Mouse (Mus musculus) liver, embryonic 15.5 days (tissue): Measurements from ENCODE around the gene Tmem207. TPM values are rescaled to one million over a fixed set of nuclear protein-coding genes. Genes with fewer than 3 reads are reported as not detected.
"Not testable (repeated sequence)": the region's sequence is repeated elsewhere in the genome, so short reads cannot be mapped to it uniquely, and the experiment has no call there.

Source experiments
- ATAC-seq: fragments of 200-750 bp; cut with Nextera tagmentation; 2 replicates; pipeline ENCODE4 v1.8.0; 2017; ENCODE audit warnings: moderate number of reproducible peaks, mild to moderate bottlenecking, moderate library complexity; ENCODE audit not compliant: insufficient read depth
- H3K27ac ChIP-seq: fragments of 300-500 bp; sonication (generic); replicated peaks from 2 replicates; pipeline ENCODE4 v1.5.1; 2015; ENCODE audit warnings: mild to moderate bottlenecking, inconsistent platforms
- H3K27me3 ChIP-seq: fragments of 300-500 bp; sonication (generic); 2 replicates; pipeline ENCODE4 v1.6.1; 2015; ENCODE audit warnings: mild to moderate bottlenecking, inconsistent platforms
- H3K36me3 ChIP-seq: fragments of 300-500 bp; sonication (generic); replicated peaks from 2 replicates; pipeline ENCODE4 v1.6.1; 2015; ENCODE audit warnings: moderate library complexity, mild to moderate bottlenecking, inconsistent platforms
- H3K4me1 ChIP-seq: fragments of 300-500 bp; sonication (generic); replicated peaks from 2 replicates; pipeline ENCODE4 v1.6.1; 2015; ENCODE audit warnings: inconsistent platforms
- H3K4me2 ChIP-seq: fragments of 300-500 bp; sonication (generic); 2 replicates; pipeline ENCODE4 v1.6.1; 2015; ENCODE audit warnings: moderate library complexity, mild to moderate bottlenecking, inconsistent platforms
- H3K4me3 ChIP-seq: fragments of 300-500 bp; sonication (generic); replicated peaks from 2 replicates; pipeline ENCODE4 v1.5.1; 2015; ENCODE audit warnings: mild to moderate bottlenecking, inconsistent platforms
- H3K9ac ChIP-seq: fragments of 300-500 bp; sonication (generic); 2 replicates; pipeline ENCODE4 v1.6.1; 2015; ENCODE audit warnings: moderate library complexity, mild to moderate bottlenecking, inconsistent platforms
- H3K9me3 ChIP-seq: fragments of 300-500 bp; sonication (generic); replicated peaks from 2 replicates; pipeline ENCODE4 v1.6.1; 2016; ENCODE audit warnings: inconsistent platforms
- WGBS: fragments of 180-500 bp; shearing (Covaris S2); methylation state at CpG from one replicate; pipeline ENCODE4 v1.1.7; 2015; ENCODE audit warnings: mixed read lengths; ENCODE audit not compliant: insufficient replicate concordance; 5-methylcytosine and 5-hydroxymethylcytosine counted together
- polyA plus RNA-seq: library from polyadenylated mRNA; unstranded; fragments of >200 nt; fragmentation: Nextera tagmentation; extraction: Ambion mirVana; gene quantifications from 2 replicates; pipeline ENCODE4 v1.2.1, GENCODE M21; 2015

Gene Tmem207
- polyA plus RNA-seq, 1 experiment from 2014 or later = not detected

GRCm38 (mm10) chr16:26530451-26530850 lies 3.9 kb upstream of the Tmem207 start:
- no peak overlapping the region for H3K4me3 ChIP-seq
- no peaks in the 10 kb centered on the region for H3K4me1 ChIP-seq
- no peak overlapping the region for H3K9ac ChIP-seq
- H3K27ac ChIP-seq = no peak overlapping the region
- H3K36me3 ChIP-seq = no peaks in the 10 kb centered on the region
- no peak for ATAC-seq
- H3K9me3 ChIP-seq = no peaks in the 10 kb centered on the region
- H3K4me2 ChIP-seq = no peak overlapping the region
- H3K27me3 ChIP-seq = no peaks in the 10 kb centered on the region
- 70% methylated on average over 1 of the region's 1 CpGs for WGBS

- Histone ChIP-seq H3K4me1 (no peaks in the 10 kb centered on the region), H3K27me3 (no peaks in the 10 kb centered on the region), H3K4me3 (no peak overlapping the region), H3K9ac (no peak overlapping the region), H3K36me3 (no peaks in the 10 kb centered on the region), H3K4me2 (no peak overlapping the region), H3K27ac (no peak overlapping the region), H3K9me3 (no peaks in the 10 kb centered on the region)
- WGBS = 66% methylated on average over 10 of the region's 10 CpGs
- no peak for ATAC-seq
These were observed 1.5 kb upstream of the Tmem207 start for GRCm38 (mm10) chr16:26527931-26528666.

- H3K27me3 ChIP-seq = no peaks in the 10 kb centered on the region
- no peaks in the 10 kb centered on the region for H3K36me3 ChIP-seq
- no peaks in the 10 kb centered on the region for H3K9me3 ChIP-seq
- H3K27ac ChIP-seq = no peak overlapping the region
- H3K4me1 ChIP-seq = no peaks in the 10 kb centered on the region
- no peak for ATAC-seq
- no peak overlapping the region for H3K4me2 ChIP-seq
- no peak overlapping the region for H3K4me3 ChIP-seq
- no peak overlapping the region for H3K9ac ChIP-seq
- WGBS = 50% methylated on average over 5 of the region's 5 CpGs
These were observed 737 bp downstream of the Tmem207 start for GRCm38 (mm10) chr16:26525832-26526231.

GRCm38 (mm10) chr16:26519596-26519995 lies 7.0 kb downstream of the Tmem207 start:
- H3K4me1 ChIP-seq = no peaks in the 10 kb centered on the region
- ATAC-seq = no peak
- H3K9me3 ChIP-seq = no peaks in the 10 kb centered on the region; the same call in 1 of the 2 replicates
- H3K4me3 ChIP-seq = no peak overlapping the region
- no peak overlapping the region for H3K4me2 ChIP-seq
- H3K27me3 ChIP-seq = no peaks in the 10 kb centered on the region
- H3K27ac ChIP-seq = no peak overlapping the region
- 34% methylated on average over 2 of the region's 2 CpGs for WGBS
- H3K9ac ChIP-seq = no peak overlapping the region
- no peaks in the 10 kb centered on the region for H3K36me3 ChIP-seq

GRCm38 (mm10) chr16:26504961-26505360 lies 21.6 kb downstream of the Tmem207 start:
- no peak overlapping the region for H3K4me3 ChIP-seq
- no peak overlapping the region for H3K27ac ChIP-seq
- H3K27me3 ChIP-seq = no peaks in the 10 kb centered on the region
- no peaks in the 10 kb centered on the region for H3K9me3 ChIP-seq
- H3K4me2 ChIP-seq = no peak overlapping the region
- no peaks in the 10 kb centered on the region for H3K36me3 ChIP-seq
- H3K4me1 ChIP-seq = no peaks in the 10 kb centered on the region
- ATAC-seq = no peak
- 57% methylated on average over 4 of the region's 4 CpGs for WGBS
- no peak overlapping the region for H3K9ac ChIP-seq

GRCm38 (mm10) chr16:26500738-26501137 lies 25.8 kb downstream of the Tmem207 start:
- H3K4me3 ChIP-seq = no peak overlapping the region
- no peaks in the 10 kb centered on the region for H3K36me3 ChIP-seq
- H3K4me2 ChIP-seq = no peak overlapping the region
- no peaks in the 10 kb centered on the region for H3K27me3 ChIP-seq
- no peak overlapping the region for H3K9ac ChIP-seq
- 63% methylated on average over 3 of the region's 3 CpGs for WGBS
- no peak for ATAC-seq
- no peak overlapping the region for H3K27ac ChIP-seq
- no peaks in the 10 kb centered on the region for H3K4me1 ChIP-seq
- H3K9me3 ChIP-seq = no peaks in the 10 kb centered on the region

- 75% methylated on average over 3 of the region's 3 CpGs for WGBS
- H3K4me1 ChIP-seq, H3K27me3 ChIP-seq, H3K27ac ChIP-seq, H3K36me3 ChIP-seq, ATAC-seq, H3K4me2 ChIP-seq, H3K9me3 ChIP-seq, H3K9ac ChIP-seq, H3K4me3 ChIP-seq: not testable (repeated sequence)
These were observed 26.9 kb downstream of the Tmem207 start for GRCm38 (mm10) chr16:26499705-26500104.

- WGBS = 6% methylated on average over 2 of the region's 2 CpGs
- Histone ChIP-seq H3K9ac (no peak overlapping the region), H3K27me3 (no peaks in the 10 kb centered on the region), H3K4me3 (no peak overlapping the region), H3K4me2 (no peak overlapping the region), H3K36me3 (no peaks in the 10 kb centered on the region), H3K27ac (no peak overlapping the region), H3K4me1 (no peaks in the 10 kb centered on the region), H3K9me3 (no peaks in the 10 kb centered on the region)
- ATAC-seq = no peak
These were observed 30.8 kb downstream of the Tmem207 start for GRCm38 (mm10) chr16:26495721-26496120.

GRCm38 (mm10) chr16:26471254-26471653 lies 55.3 kb downstream of the Tmem207 start:
- 56% methylated on average over 4 of the region's 4 CpGs for WGBS
- Histone ChIP-seq H3K4me2 (no peak overlapping the region), H3K9ac (no peak overlapping the region), H3K4me3 (no peak overlapping the region), H3K27me3 (no peaks in the 10 kb centered on the region), H3K4me1 (no peaks in the 10 kb centered on the region), H3K27ac (no peak overlapping the region), H3K9me3 (no peaks in the 10 kb centered on the region), H3K36me3 (no peaks in the 10 kb centered on the region)
- ATAC-seq = no peak

- H3K36me3 ChIP-seq = no peaks in the 10 kb centered on the region
- ATAC-seq = no peak
These were observed 60.0 kb downstream of the Tmem207 start for GRCm38 (mm10) chr16:26466535-26466934.

GRCm38 (mm10) chr16:26462835-26463234 lies 63.7 kb downstream of the Tmem207 start, which contains the start of gene Cldn16:
Gene Cldn16 (plus strand): TSS chr16:26463135.
- Histone ChIP-seq H3K4me2 (no peak within 1 kb of the TSS), H3K9ac (no peak within 1 kb of the TSS), H3K36me3 (no peaks in the 10 kb centered on the region), H3K4me3 (no peak within 1 kb of the TSS), H3K27ac (no peak within 1 kb of the TSS), H3K27me3 (no peaks in the 10 kb centered on the region), H3K4me1 (no peaks in the 10 kb centered on the region), H3K9me3 (no peaks in the 10 kb centered on the region)
- ATAC-seq = no peak
- 69% methylated on average over 7 of the region's 7 CpGs for WGBS

More at GRCm38 (mm10) chr16:26466535-26466934, 60.0 kb downstream of the Tmem207 start:
- H3K9me3 ChIP-seq = no peaks in the 10 kb centered on the region
- no peaks in the 10 kb centered on the region for H3K27me3 ChIP-seq
- no peak overlapping the region for H3K4me3 ChIP-seq
- H3K4me2 ChIP-seq = no peak overlapping the region
- no peaks in the 10 kb centered on the region for H3K4me1 ChIP-seq
- WGBS = 70% methylated on average over 4 of the region's 4 CpGs
- no peak overlapping the region for H3K27ac ChIP-seq
- H3K9ac ChIP-seq = no peak overlapping the region

- no peak overlapping the region for H3K27ac ChIP-seq
- no peak overlapping the region for H3K4me3 ChIP-seq
- H3K9me3 ChIP-seq = no peaks in the 10 kb centered on the region
- no peak for ATAC-seq
- no peaks in the 10 kb centered on the region for H3K27me3 ChIP-seq
- no peaks in the 10 kb centered on the region for H3K36me3 ChIP-seq
- H3K4me2 ChIP-seq = no peak overlapping the region
- WGBS = 61% methylated on average over 2 of the region's 2 CpGs
- no peak overlapping the region for H3K9ac ChIP-seq
- no peaks in the 10 kb centered on the region for H3K4me1 ChIP-seq
These were observed 70.4 kb downstream of the Tmem207 start for GRCm38 (mm10) chr16:26456182-26456581.
